In genomic region chr7:111070167-111070496, GRCm38 (mm10) we compare ENCODE assay signal across 11 mouse cellular contexts. TPM values are rescaled to one million over a fixed set of nuclear protein-coding genes. Genes with fewer than 3 reads are reported as not detected.
DNase-seq lines count a peak whose midpoint lies in the region; ATAC-seq and TF ChIP-seq lines count a peak whose summit lies in the region.
"Had no signal": no experiment of that assay in that cellular context is flagged by ENCODE, and none has a peak within 500 bp of the region (broad histone marks: within the 10 kb centered on the region; RNA-seq: fewer than 3 reads in every experiment).

No protein-coding gene starts in this region.

- no peak for TF ChIP-seq EP300 in MEL (IDR thresholded peaks at IDR 0.05; ENCODE audit: low read depth in 1 of 2, low read length in 2 of 2)

- H3K9ac ChIP-seq in kidney, embryonic 15.5 days, result no peak overlapping the region
- no peak overlapping the region for H3K9ac ChIP-seq in MEL (ENCODE audit: control insufficient read depth, low read depth, low read length, poor library complexity, severe bottlenecking)
- H3K9ac ChIP-seq: limb, embryonic 15.5 days had no signal

- 0 out of 2 replicates have a peak, but pooled peaks have one; percentile 29 for ATAC-seq in kidney, embryonic 15.5 days (replicated peaks; ENCODE audit: low FRiP score)

- H3K79me2 ChIP-seq in MEL (ENCODE audit: control insufficient read depth, insufficient read depth, low read length, poor library complexity), result no peaks in the 10 kb centered on the region

- WGBS in kidney, embryonic 15.5 days, result 97% methylated on average over 2 of the region's 2 CpGs
- 98% methylated on average over 2 of the region's 2 CpGs for WGBS in heart, embryonic 10.5 days

- no peak overlapping the region for H3K4me2 ChIP-seq in kidney, embryonic 15.5 days
- H3K4me2 ChIP-seq: limb, embryonic 15.5 days had no signal

- H3K4me1 ChIP-seq in kidney, embryonic 15.5 days, result no peaks in the 10 kb centered on the region
- 0 out of 4 replicates have a peak, but pooled peaks cover 0 to 5% of the 10 kb centered on the region in 2 experiments for H3K4me1 ChIP-seq in MEL (ENCODE audit: control insufficient read depth in 1 of 2, insufficient read depth in 2 of 2, low read length in 2 of 2)
- H3K4me1 ChIP-seq in heart, embryonic 10.5 days, result no peaks in the 10 kb centered on the region
- H3K4me1 ChIP-seq: limb, embryonic 15.5 days had no signal

- 0 out of 4 replicates have a peak, but pooled peaks of 1 of the 2 experiments have one; percentile 27 for TF ChIP-seq POLR2A in MEL (IDR thresholded peaks at IDR 0.05; ENCODE audit: control insufficient read depth in 1 of 2, insufficient read depth in 1 of 2, low read depth in 1 of 2, low read length in 2 of 2, poor library complexity in 1 of 2)

- H3K36me3 ChIP-seq in kidney, embryonic 15.5 days, result peaks cover 74% of the 10 kb centered on the region
- H3K36me3 ChIP-seq in MEL (ENCODE audit: control insufficient read depth in 1 of 2, insufficient read depth in 2 of 2, low read length in 2 of 2), result peaks cover 17 to 48% of the 10 kb centered on the region in 2 experiments
- H3K36me3 ChIP-seq in heart, embryonic 10.5 days, result peaks cover 78% of the 10 kb centered on the region

- no peak for TF ChIP-seq RAD21 in MEL (IDR thresholded peaks at IDR 0.05; ENCODE audit: low read depth, low read length)

- H3K4me3 ChIP-seq in kidney, embryonic 15.5 days (replicated peaks), result no peak overlapping the region
- H3K4me3 ChIP-seq in MEL (ENCODE audit: control insufficient read depth in 1 of 2, insufficient read depth in 1 of 2, low read depth in 2 of 2, low read length in 2 of 2), result no peak overlapping the region
- no peak overlapping the region for H3K4me3 ChIP-seq in heart, embryonic 10.5 days
- H3K4me3 ChIP-seq: limb, embryonic 15.5 days had no signal

- H3K9me3 ChIP-seq in kidney, embryonic 15.5 days (replicated peaks), result peaks cover 10% of the 10 kb centered on the region
- H3K9me3 ChIP-seq in MEL (replicated peaks; ENCODE audit: insufficient read depth, low read length), result no peaks in the 10 kb centered on the region
- peaks cover 6% of the 10 kb centered on the region; the same call in 1 of the 2 replicates for H3K9me3 ChIP-seq in heart, embryonic 10.5 days

- no peaks in the 10 kb centered on the region for H3K27me3 ChIP-seq in kidney, embryonic 15.5 days
- no peaks in the 10 kb centered on the region for H3K27me3 ChIP-seq in MEL (ENCODE audit: control insufficient read depth in 1 of 2, insufficient read depth in 2 of 2, low read length in 2 of 2)
- H3K27me3 ChIP-seq in heart, embryonic 10.5 days (ENCODE audit: insufficient read depth, poor library complexity, severe bottlenecking), result no peaks in the 10 kb centered on the region
- H3K27me3 ChIP-seq: limb, embryonic 15.5 days had no signal

- no peak overlapping the region for H3K27ac ChIP-seq in kidney, embryonic 15.5 days
- no peak overlapping the region for H3K27ac ChIP-seq in MEL (ENCODE audit: control insufficient read depth, low read depth, low read length)
- H3K27ac ChIP-seq in heart, embryonic 10.5 days, result no peak overlapping the region
- H3K27ac ChIP-seq: limb, embryonic 15.5 days had no signal

- TF ChIP-seq CTCF in MEL (IDR thresholded peaks at IDR 0.05 in 2 of 3, conservative IDR thresholded peaks at IDR 0.05 in 1 of 3; ENCODE audit: control insufficient read depth in 1 of 3, insufficient read depth in 1 of 3, low read depth in 2 of 3, low read length in 3 of 3, poor library complexity in 1 of 3, severe bottlenecking in 1 of 3), result no peak

- no peak for DNase-seq in kidney, postnatal 25 days
- DNase-seq in MEL (ENCODE audit: low read depth, low spot score), result no peak
- peak; percentile 32 for DNase-seq in induced T-regulatory cell, adult 2 months (ENCODE audit: low read depth)
- DNase-seq in mesoderm, embryonic 11.5 days (ENCODE audit: low read depth, low spot score), result peak; percentile 34
- no peak for DNase-seq in thymus, postnatal 14 days
- DNase-seq in heart, embryonic 10.5 days (ENCODE audit: low spot score), result no peak
- DNase-seq: cerebellum, adult 8-10 months; kidney, adult 11 months; thymus, adult 18-20 months had no signal

TF ChIP-seq in MEL, 35 proteins besides CTCF, POLR2A, EP300 and RAD21:
- TF ChIP-seq POLR2AphosphoS2 (IDR thresholded peaks at IDR 0.05; ENCODE audit: low read length) (0 out of 2 replicates have a peak, but pooled peaks have one; percentile 0), NELFE (IDR thresholded peaks at IDR 0.05; ENCODE audit: low read depth, low read length) (no peak), E2F4 (IDR thresholded peaks at IDR 0.05; ENCODE audit: borderline replicate concordance, low read depth, low read length) (no peak), TCF12 (IDR thresholded peaks at IDR 0.05; ENCODE audit: low read depth, low read length) (no peak), ZMIZ1 (IDR thresholded peaks at IDR 0.05; ENCODE audit: low read depth, low read length) (0 out of 2 replicates have a peak, but pooled peaks have one; percentile 4), TAL1 (IDR thresholded peaks at IDR 0.05; ENCODE audit: low read length) (no peak), ZKSCAN1 (IDR thresholded peaks at IDR 0.05; ENCODE audit: low read depth, low read length) (no peak), MXI1 (IDR thresholded peaks at IDR 0.05; ENCODE audit: low read depth, low read length) (no peak), MEF2A (IDR thresholded peaks at IDR 0.05; ENCODE audit: extremely low read depth, insufficient replicate concordance, low read depth, low read length, poor library complexity, severe bottlenecking) (no peak)

RNA-seq across cellular contexts. Expression of gene Eif4g2, which starts 12.7 kb away (rescaled TPM):
- polyA plus RNA-seq in kidney, embryonic 15.5 days (2015; fragmentation: Nextera tagmentation; extraction: Ambion mirVana), result 872 and 889 TPM in 2 replicates
- total RNA-seq in MEL (2012; rRNA removed), result 332 and 344 TPM in 2 replicates
- polyA plus RNA-seq in MEL (2012; ENCODE audit: insufficient read depth in 1 of 2, insufficient read length in 2 of 2, low read depth in 1 of 2, low replicate concordance in 2 of 2, missing spikeins in 1 of 2), result 100 to 1,000 TPM; 935 to 958 TPM
- 914 and 925 TPM in 2 replicates for polyA plus RNA-seq in heart, embryonic 10.5 days (2016; fragmentation: Nextera tagmentation; extraction: Ambion mirVana)

RNA-seq across cellular contexts. Expression of gene Ctr9, which starts 41.4 kb away (rescaled TPM):
- 71.6 and 78.1 TPM in 2 replicates for polyA plus RNA-seq in kidney, embryonic 15.5 days (2015; fragmentation: Nextera tagmentation; extraction: Ambion mirVana)
- total RNA-seq in MEL (2012; rRNA removed), result 37.5 and 37.9 TPM in 2 replicates
- 100 to 1,000 TPM in 1 of 2 experiments, 10 to 100 TPM in 1; 42.8 to 141 TPM for polyA plus RNA-seq in MEL (2012; ENCODE audit: insufficient read depth in 1 of 2, insufficient read length in 2 of 2, low read depth in 1 of 2, low replicate concordance in 2 of 2, missing spikeins in 1 of 2)
- 52.3 and 63.1 TPM in 2 replicates for polyA plus RNA-seq in heart, embryonic 10.5 days (2016; fragmentation: Nextera tagmentation; extraction: Ambion mirVana)

Comparison
In these comparisons a context has a peak if more than half of its experiments do, and no peak if none do; other contexts are left out.
1. DNase-seq: peak in induced T-regulatory cell, adult 2 months (single experiment) and mesoderm, embryonic 11.5 days (single experiment); none in kidney, postnatal 25 days (0 of 2), MEL (single experiment), thymus, postnatal 14 days (single experiment) and heart, embryonic 10.5 days (single experiment).